Mouse (Mus musculus) megakaryocyte, embryonic 14.5 days (primary cell): Measurements from ENCODE around the gene Zfp51.

ENCODE experiments used
- FLI1 ChIP-seq: IDR thresholded peaks from 2 replicates; pipeline ENCODE4 v1.6.1; 2012; ENCODE audit warnings: low read length, inconsistent platforms, mixed read lengths
- GATA1 ChIP-seq: IDR thresholded peaks from 3 replicates; pipeline ENCODE4 v1.6.1; 2012; ENCODE audit warnings: mixed read lengths, low read length, inconsistent platforms, borderline replicate concordance

GRCm38 (mm10) chr17:21422664-21423599, 27.2 kb upstream of the Zfp51 start, which contains the start of gene Zfp54:
- TF ChIP-seq GATA1 (no peak), FLI1 (0 out of 2 replicates have a peak, but pooled peaks have one; percentile 42)
